Mouse (Mus musculus): ENCODE results near the gene Angel2. TPM values are rescaled to one million over a fixed set of nuclear protein-coding genes. Genes with fewer than 3 reads are reported as not detected.

The Angel2 gene
- polyA plus RNA-seq, 1 experiment from 2014 or later, result 40.4 TPM

DNA sequence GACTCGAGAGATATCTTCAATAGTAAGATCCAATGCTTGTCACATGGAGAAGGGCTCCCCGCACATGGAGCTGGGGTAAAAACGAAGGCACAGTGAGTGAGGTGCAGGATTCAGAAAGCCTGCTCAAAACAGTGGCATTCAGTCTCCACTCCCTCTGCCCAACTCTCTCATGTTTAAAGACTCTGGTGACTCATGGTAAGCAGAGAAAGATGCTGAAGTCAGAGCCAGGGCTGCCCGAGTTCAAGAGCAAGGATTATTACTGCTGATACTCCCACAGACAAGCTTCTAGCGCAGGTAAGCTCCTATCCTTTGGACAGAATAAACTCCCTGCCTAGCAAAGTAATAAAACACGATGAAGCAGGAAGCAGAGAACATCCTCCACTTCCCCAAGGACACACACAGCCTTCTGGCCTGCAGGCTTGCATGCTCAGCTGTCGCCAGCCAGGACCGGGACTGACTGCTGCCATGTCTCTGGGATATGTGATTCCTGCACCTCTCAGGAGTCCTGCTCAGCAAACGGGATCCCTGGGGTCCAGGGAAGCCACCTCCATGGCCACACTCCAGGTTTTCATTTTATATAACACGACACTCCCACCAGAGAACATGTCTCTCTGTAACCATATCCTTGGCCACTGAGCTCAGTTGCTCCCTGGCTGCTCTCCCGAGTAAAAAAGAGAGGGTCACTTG lies 52.1 kb downstream of the Angel2 start:
- TF ChIP-seq CTCF (IDR thresholded peaks at IDR 0.05), result no peak
- TF ChIP-seq EP300 (IDR thresholded peaks at IDR 0.05), result no peak
- Histone ChIP-seq H3K4me2 (replicated peaks; ENCODE audit: low read depth, low read length) (no peak overlapping the region), H3K27ac (ENCODE audit: low read length) (no peak overlapping the region), H3K9me3 (ENCODE audit: low read length) (no peaks in the 10 kb centered on the region), H3K9ac (replicated peaks; ENCODE audit: low read depth) (no peak overlapping the region), H3K4me1 (ENCODE audit: insufficient read depth, low read depth, low read length) (peaks cover 3% of the 10 kb centered on the region; the same call in 1 of the 2 replicates), H3K36me3 (ENCODE audit: insufficient read depth, low read length) (no peaks in the 10 kb centered on the region), H3K4me3 (ENCODE audit: low read depth, low read length) (no peak overlapping the region), H3K27me3 (replicated peaks; ENCODE audit: insufficient read depth, low read length) (no peaks in the 10 kb centered on the region)
- ATAC-seq (no peak), DNase-seq (ENCODE audit: low spot score) (no peak)
- WGBS, result 46% methylated on average over 11 of the region's 11 CpGs

DNA sequence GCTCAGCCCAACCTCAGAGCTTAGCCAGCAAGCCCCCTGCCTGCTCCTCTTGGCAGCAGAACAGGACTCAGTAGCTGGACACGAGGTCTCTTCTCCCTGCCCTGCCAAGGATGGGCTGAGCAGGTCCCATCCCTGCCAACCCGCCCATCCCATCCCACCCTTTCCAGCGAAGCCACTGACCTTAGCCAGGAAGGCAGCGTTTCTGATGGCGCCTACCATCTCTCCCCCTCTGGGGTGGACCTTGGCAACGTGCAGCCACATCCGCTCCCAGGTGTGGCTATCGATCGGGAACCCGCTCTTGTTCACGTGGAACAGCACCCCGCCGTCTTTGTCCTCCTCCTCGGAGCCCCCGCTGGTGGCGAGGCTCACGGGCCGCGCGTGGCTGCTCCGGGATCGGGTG lies 53.1 kb downstream of the Angel2 start:
- Histone ChIP-seq H3K27ac (ENCODE audit: low read length) (no peak overlapping the region), H3K36me3 (ENCODE audit: insufficient read depth, low read length) (no peaks in the 10 kb centered on the region), H3K27me3 (replicated peaks; ENCODE audit: insufficient read depth, low read length) (no peaks in the 10 kb centered on the region), H3K9ac (replicated peaks; ENCODE audit: low read depth) (peak overlapping the region; percentile 30), H3K9me3 (ENCODE audit: low read length) (no peaks in the 10 kb centered on the region), H3K4me2 (replicated peaks; ENCODE audit: low read depth, low read length) (peak overlapping the region; percentile 96), H3K4me1 (ENCODE audit: insufficient read depth, low read depth, low read length) (peaks cover 3% of the 10 kb centered on the region; the same call in 1 of the 2 replicates), H3K4me3 (ENCODE audit: low read depth, low read length) (peak overlapping the region; percentile 51)
- DNase-seq (ENCODE audit: low spot score) (no peak), ATAC-seq (no peak)
- 1% methylated on average over 22 of the region's 22 CpGs for WGBS
- TF ChIP-seq CTCF (IDR thresholded peaks at IDR 0.05) (no peak), EP300 (IDR thresholded peaks at IDR 0.05) (no peak)

DNA sequence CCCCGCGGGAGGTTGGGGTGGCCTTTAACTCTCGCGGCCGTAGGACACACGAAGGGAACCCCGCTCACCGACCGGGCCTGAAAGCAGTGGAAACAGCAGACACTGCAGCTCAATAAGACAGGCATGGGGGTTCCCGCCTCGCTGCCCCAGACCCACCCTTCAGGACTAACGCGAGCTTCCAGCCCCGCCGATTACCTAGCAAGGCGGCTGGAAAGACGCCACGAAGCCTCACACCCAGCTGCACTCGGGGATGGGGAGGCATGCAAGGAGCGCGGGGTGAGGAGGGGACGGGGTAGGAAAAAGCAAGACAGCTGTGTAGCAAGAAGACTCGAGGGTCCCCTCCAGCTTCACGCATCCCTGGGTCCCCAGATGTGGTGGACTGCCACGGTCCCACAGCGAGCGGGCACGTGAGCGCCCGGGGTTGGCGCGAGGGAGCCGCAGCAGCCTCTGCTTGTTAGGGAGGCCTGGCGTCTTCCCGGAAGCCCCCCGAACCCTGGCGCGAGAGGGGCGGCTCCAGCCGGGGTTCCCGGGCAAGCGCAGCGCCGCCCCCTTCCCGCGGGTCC lies 53.7 kb downstream of the Angel2 start:
- Histone ChIP-seq H3K9ac (replicated peaks; ENCODE audit: low read depth) (peak overlapping the region; percentile 30), H3K4me2 (replicated peaks; ENCODE audit: low read depth, low read length) (peak overlapping the region; percentile 96), H3K27ac (ENCODE audit: low read length) (peak overlapping the region; percentile 38; the same call in 1 of the 2 replicates), H3K9me3 (ENCODE audit: low read length) (no peaks in the 10 kb centered on the region), H3K27me3 (replicated peaks; ENCODE audit: insufficient read depth, low read length) (no peaks in the 10 kb centered on the region), H3K36me3 (ENCODE audit: insufficient read depth, low read length) (no peaks in the 10 kb centered on the region), H3K4me1 (ENCODE audit: insufficient read depth, low read depth, low read length) (peaks cover 3% of the 10 kb centered on the region; the same call in 1 of the 2 replicates), H3K4me3 (ENCODE audit: low read depth, low read length) (peak overlapping the region; percentile 51)
- DNase-seq (ENCODE audit: low spot score) (peak; percentile 15), ATAC-seq (peak; percentile 34)
- no peak for TF ChIP-seq CTCF (IDR thresholded peaks at IDR 0.05)
- no peak for TF ChIP-seq EP300 (IDR thresholded peaks at IDR 0.05)
- WGBS, result 1% methylated on average over 42 of the region's 46 CpGs

DNA sequence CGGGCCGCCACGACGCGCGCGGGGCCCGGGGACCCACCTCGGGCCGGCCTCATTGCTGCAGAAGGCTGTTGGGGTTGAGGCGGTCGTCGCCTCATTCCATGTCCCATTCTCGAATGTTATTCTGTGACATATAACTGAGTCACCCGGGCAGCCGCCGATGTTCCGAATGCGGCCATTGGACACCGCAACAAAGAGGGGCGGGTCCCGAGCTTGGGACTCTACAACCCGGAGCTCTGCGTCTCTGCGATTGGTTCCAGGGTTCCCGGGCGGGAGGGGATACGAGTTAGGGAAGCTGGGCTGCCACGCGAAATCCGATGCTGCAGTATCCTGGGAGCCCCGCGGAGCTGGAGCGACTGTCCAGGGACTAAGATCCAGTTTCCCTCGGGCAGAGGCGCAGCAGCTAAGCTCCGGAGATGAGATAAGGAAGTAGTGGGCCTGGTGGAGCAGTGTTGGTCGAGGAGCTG lies 54.2 kb downstream of the Angel2 start, which contains the start of gene Vash2:
Gene Vash2 (minus strand): TSS at position 197 of the 464 bp plus-strand sequence.
- Histone ChIP-seq H3K9ac (replicated peaks; ENCODE audit: low read depth) (peak within 1 kb of the TSS; percentile 30), H3K9me3 (ENCODE audit: low read length) (no peaks in the 10 kb centered on the region), H3K4me3 (ENCODE audit: low read depth, low read length) (peak within 1 kb of the TSS; percentile 51), H3K27ac (ENCODE audit: low read length) (peak within 1 kb of the TSS; percentile 38; the same call in 1 of the 2 replicates), H3K4me2 (replicated peaks; ENCODE audit: low read depth, low read length) (peak within 1 kb of the TSS; percentile 96), H3K36me3 (ENCODE audit: insufficient read depth, low read length) (no peaks in the 10 kb centered on the region), H3K27me3 (replicated peaks; ENCODE audit: insufficient read depth, low read length) (no peaks in the 10 kb centered on the region), H3K4me1 (ENCODE audit: insufficient read depth, low read depth, low read length) (peaks cover 3% of the 10 kb centered on the region; the same call in 1 of the 2 replicates)
- 4% methylated on average over 38 of the region's 38 CpGs for WGBS
- ATAC-seq (peak; percentile 99), DNase-seq (ENCODE audit: low spot score) (peak; percentile 90)
- no peak for TF ChIP-seq CTCF (IDR thresholded peaks at IDR 0.05)

DNA sequence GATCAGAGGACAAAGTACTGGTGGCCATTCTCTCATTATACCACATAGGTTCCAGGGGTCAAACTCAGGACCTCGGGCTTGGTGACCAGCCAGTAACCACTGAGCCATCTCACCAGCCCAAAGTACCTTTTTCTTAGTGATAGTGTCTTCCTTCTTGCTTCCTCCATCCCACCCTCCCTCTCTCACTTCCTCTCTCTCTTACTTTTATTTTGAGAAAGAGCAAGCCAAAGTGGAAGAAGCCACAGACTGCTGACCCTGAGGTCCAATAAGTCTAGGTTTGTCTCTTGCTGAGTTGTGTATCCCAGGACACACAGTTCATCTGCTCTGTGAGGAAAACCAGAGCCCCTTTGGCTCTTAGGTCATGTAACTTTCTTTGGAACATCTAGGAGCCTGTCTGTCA lies 55.6 kb downstream of the Angel2 start:
- no peak overlapping the region for H3K9ac ChIP-seq (replicated peaks; ENCODE audit: low read depth)
- ATAC-seq (no peak), DNase-seq (ENCODE audit: low spot score) (no peak)
- no peak for TF ChIP-seq EP300 (IDR thresholded peaks at IDR 0.05)
- TF ChIP-seq CTCF (IDR thresholded peaks at IDR 0.05), result no peak
- H3K9me3 ChIP-seq (ENCODE audit: low read length), result no peaks in the 10 kb centered on the region
- H3K4me2 ChIP-seq (replicated peaks; ENCODE audit: low read depth, low read length), result no peak overlapping the region
- peaks cover 3% of the 10 kb centered on the region; the same call in 1 of the 2 replicates for H3K4me1 ChIP-seq (ENCODE audit: insufficient read depth, low read depth, low read length)
- WGBS, result 83% methylated on average over 1 of the region's 1 CpGs
- H3K4me3 ChIP-seq (ENCODE audit: low read depth, low read length), result no peak overlapping the region
- no peak overlapping the region for H3K27ac ChIP-seq (ENCODE audit: low read length)
- no peaks in the 10 kb centered on the region for H3K27me3 ChIP-seq (replicated peaks; ENCODE audit: insufficient read depth, low read length)
- no peaks in the 10 kb centered on the region for H3K36me3 ChIP-seq (ENCODE audit: insufficient read depth, low read length)

DNA sequence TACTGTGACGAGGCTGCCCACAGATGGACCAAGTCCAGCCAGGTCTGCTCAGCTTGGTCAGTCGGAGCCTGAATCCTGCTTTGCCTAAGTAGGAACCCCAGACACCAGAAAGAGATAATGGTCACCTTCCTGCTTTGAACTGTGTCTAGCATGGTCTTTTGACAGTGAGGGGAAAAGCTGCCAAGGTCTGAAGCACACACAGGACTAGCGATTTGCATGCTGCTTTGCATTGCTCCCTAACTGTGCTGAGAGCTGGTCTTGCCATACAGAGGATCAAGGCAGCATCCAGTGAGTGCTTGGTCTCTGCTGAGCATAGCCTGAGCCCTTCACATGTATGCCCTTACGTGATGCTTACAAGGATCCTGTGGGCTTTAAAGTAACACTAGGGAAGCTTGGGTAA lies 56.5 kb downstream of the Angel2 start:
- Histone ChIP-seq H3K9ac (replicated peaks; ENCODE audit: low read depth) (no peak overlapping the region), H3K27ac (ENCODE audit: low read length) (no peak overlapping the region), H3K4me3 (ENCODE audit: low read depth, low read length) (no peak overlapping the region), H3K4me1 (ENCODE audit: insufficient read depth, low read depth, low read length) (peaks cover 3% of the 10 kb centered on the region; the same call in 1 of the 2 replicates), H3K27me3 (replicated peaks; ENCODE audit: insufficient read depth, low read length) (no peaks in the 10 kb centered on the region), H3K36me3 (ENCODE audit: insufficient read depth, low read length) (no peaks in the 10 kb centered on the region), H3K9me3 (ENCODE audit: low read length) (no peaks in the 10 kb centered on the region), H3K4me2 (replicated peaks; ENCODE audit: low read depth, low read length) (no peak overlapping the region)
- 77% methylated on average over 4 of the region's 4 CpGs for WGBS
- no peak for DNase-seq (ENCODE audit: low spot score)
- no peak for ATAC-seq
- TF ChIP-seq EP300 (IDR thresholded peaks at IDR 0.05), result no peak
- TF ChIP-seq CTCF (IDR thresholded peaks at IDR 0.05), result no peak
